Mouse (Mus musculus) Patski (cell line): Measurements from ENCODE around the gene Mau2. TPM values are rescaled to one million over a fixed set of nuclear protein-coding genes. Genes with fewer than 3 reads are reported as not detected.
A peak's percentile ranks its signal among the peaks of the same experiment; 100 is the strongest.

Experiments used
- ATAC-seq: fragments of 100-300 bp; one replicate; pipeline ENCODE4 v1.8.0; 2021
- CTCF ChIA-PET: fragments of 350-600 bp; sonication (Branson Sonifier 250); formaldehyde crosslinking; loops from one replicate; lab custom pipeline; 2022; ENCODE audit warnings: inconsistent platforms; lab: Charles Lee
- POLR2A ChIA-PET: fragments of 350-600 bp; sonication (Branson Sonifier 250); formaldehyde crosslinking; loops from one replicate; lab custom pipeline; 2022; ENCODE audit warnings: antibody characterized with exemption, inconsistent platforms; lab: Charles Lee
- DNase-seq: peaks from one replicate; pipeline ENCODE4 v3.0.0-alpha.2; 2011; ENCODE audit warnings: low read depth, low spot score
- H3K27me3 ChIP-seq: fragments of 371-371 bp; one replicate; pipeline ENCODE4 v1.5.1; 2021
- CTCF ChIP-seq: fragments of 100-300 bp; IDR thresholded peaks from one replicate; pipeline ENCODE4 v1.5.1; 2021
- in situ Hi-C: fragments of 300-500 bp; cut with MboI; formaldehyde crosslinking; loops from 3 replicates; pipeline ENCODE4 v1.11.1; 2018; ENCODE audit warnings: low pct_unique_long_range_greater_than_20kb, mixed read lengths
- polyA plus RNA-seq: library from polyadenylated mRNA; unstranded; gene quantifications from one replicate; pipeline ENCODE4 v1.2.3, GENCODE M21; 2021

Mau2 gene
- polyA plus RNA-seq, 1 experiment from 2014 or later: 53.4 TPM

DNA sequence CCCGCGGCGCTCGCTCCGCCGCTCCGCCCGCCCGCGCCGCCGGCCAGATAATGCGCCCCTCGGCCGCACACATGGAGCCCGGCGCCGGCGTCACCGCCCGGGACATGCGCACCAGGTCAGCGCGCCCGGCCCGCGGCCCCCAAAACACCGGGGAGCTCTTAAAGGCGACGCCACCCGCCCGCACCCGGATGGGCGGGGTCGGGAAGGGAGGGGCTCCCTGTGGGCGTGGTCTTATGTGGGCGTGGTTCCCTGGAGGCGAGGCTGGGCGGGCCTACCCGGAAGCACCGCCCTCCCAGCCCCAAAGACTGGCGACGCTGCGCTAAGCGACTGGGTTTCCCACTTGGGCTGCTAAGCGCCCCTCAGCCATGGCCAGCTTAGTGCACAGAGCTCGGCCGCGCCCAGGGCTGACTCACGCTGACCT lies 68.3 kb downstream of the Mau2 start:
- in situ Hi-C loops: no loop called here
- POLR2A ChIA-PET: no interaction called here
- ATAC-seq: peak; percentile 93
- CTCF ChIA-PET: interaction anchor here (0.8 to 1.1 kb wide), 2 partner anchors 12 to 28 kb away, joined by 3 read pairs; no protein-coding TSS in a partner anchor
- TF ChIP-seq CTCF: no peak
- peak; percentile 86 for DNase-seq
- H3K27me3 ChIP-seq: no peaks in the 10 kb centered on the region

DNA sequence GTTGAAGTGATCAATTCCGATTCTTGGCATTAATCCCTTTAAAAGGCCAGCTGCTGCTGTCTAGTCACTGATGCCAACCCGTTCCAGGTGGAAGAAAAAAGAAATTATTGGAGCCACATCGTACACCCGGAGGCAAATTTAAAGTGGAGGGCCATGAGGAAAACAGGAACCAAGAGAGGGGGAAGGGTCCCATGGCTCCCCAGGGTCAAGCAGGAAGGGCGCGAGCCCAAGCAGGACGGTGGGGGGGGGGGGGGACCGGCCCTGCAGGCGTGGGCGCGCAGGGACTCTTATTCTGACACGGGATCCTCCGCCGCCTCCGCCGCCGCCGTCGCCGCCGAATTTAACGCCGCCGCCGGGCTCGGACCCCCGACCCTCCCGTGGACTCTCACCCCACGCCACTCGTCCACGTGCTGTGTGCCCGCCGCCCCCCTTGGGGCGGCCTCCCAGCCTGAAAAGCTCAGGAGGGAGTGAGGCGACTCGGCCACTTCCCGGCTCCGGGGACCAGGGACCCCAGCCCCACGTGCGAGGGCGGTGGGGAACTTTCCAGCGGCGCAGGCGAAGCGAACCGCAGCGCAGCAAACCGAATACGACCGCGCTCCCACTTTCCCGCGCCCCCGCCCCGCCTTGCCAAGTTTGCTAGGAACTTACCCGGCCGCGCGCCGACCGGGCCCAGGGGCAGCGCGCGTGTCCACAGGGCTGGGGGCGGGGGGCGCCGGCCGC lies 68.9 kb downstream of the Mau2 start:
- ATAC-seq (no peak), DNase-seq (no peak)
- ChIA-PET POLR2A (interaction anchor here (1.3 kb wide), 1 partner anchor 19 kb away, joined by 3 read pairs; no protein-coding TSS in a partner anchor), CTCF (interaction anchor here (0.8 kb wide), 1 partner anchor 29 kb away, joined by 3 read pairs; no protein-coding TSS in a partner anchor)
- in situ Hi-C loops: no loop called here
- no peak for TF ChIP-seq CTCF
- no peaks in the 10 kb centered on the region for H3K27me3 ChIP-seq

DNA sequence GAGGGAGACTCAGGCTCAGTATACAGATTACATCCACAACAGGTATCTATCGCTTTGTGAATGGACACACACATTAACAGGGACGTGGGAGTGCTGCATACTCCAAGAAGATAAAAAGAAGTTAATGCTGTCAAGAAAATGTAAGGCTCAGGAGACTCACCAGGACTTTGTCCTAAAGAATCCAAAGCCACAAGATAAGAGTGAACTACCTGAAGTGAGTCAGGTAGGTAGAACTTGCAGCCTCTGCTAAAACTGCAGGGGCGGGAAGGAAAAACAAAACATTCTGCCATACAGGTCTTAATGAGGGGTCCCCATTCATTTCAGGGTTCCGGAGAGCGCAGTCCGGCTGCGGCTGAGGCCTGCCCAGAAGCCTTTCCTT lies 69.5 kb downstream of the Mau2 start:
- ChIA-PET CTCF (interaction anchor here (1.2 to 1.6 kb wide), 2 partner anchors 14 to 54 kb away, joined by 3 to 5 read pairs; no protein-coding TSS in a partner anchor), POLR2A (interaction anchor here (0.5 to 3.1 kb wide), 3 partner anchors 19 to 59 kb away, joined by 3 to 13 read pairs (median 3); partner anchors contain the start of gene Gatad2a)
- DNase-seq (no peak), ATAC-seq (no peak)
- H3K27me3 ChIP-seq: no peaks in the 10 kb centered on the region
- in situ Hi-C loops: no loop called here
- no peak for TF ChIP-seq CTCF

DNA sequence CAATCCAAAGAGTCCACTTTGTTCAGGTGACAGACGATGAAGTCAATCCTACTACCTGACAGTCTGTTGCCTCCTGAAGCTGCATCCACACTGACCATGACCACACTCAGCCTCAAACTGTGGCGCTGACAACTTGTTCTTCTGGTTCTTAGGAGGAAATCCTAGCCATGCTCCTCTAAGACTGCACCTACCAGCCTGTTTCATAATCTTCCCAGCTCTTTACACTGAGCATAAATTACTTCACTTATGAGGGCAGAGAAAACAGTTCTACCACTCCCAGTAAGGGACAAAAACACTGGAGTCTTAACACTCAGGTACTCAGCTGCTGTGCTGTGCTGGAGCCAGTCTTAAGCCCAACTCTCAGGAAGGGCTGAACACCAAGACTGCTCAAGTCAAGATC lies 71.7 kb downstream of the Mau2 start:
- ATAC-seq (no peak), DNase-seq (no peak)
- ChIA-PET POLR2A (interaction anchor here (3.1 kb wide), 1 partner anchor 25 kb away, joined by 13 read pairs; the partner anchor contains the start of gene Gatad2a), CTCF (interaction anchor here (0.9 to 1.6 kb wide), 4 partner anchors 9 to 44 kb away, joined by 3 to 4 read pairs (median 3); no protein-coding TSS in a partner anchor)
- no peak for TF ChIP-seq CTCF
- no peaks in the 10 kb centered on the region for H3K27me3 ChIP-seq
- in situ Hi-C loops: no loop called here

DNA sequence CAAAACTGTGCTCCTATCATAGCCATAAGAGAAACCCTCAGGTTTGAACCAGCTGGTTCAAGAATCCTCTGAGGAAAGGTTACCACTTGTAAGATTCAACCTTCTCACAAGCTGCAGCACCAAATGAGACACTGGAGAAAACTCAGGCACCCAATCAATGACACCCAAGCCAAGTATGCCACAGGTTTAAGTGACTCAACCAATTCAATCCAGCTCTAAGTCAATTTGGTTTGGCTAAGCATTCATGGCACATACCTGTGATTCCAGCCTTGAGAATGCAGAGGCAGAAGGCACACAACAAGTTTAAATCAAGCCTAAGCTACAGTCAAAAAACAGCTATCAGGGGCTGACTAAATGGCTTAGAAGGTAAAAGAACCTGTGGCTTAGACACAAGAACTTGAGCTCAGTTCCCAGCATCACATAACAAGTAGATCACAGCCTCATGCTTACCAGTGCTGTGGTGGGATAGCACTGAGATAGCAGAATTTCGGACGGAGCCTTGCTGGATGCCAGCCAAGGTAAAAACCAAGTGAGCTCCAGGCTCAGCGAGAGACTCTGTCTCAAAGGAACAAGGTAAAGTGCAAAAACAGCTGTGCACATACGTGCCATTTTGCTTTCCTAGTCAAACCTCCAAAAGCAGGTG lies 75.1 kb downstream of the Mau2 start:
- CTCF ChIA-PET: interaction anchor here (0.8 to 1.3 kb wide), 4 partner anchors 8 to 34 kb away, joined by 3 to 6 read pairs (median 3); no protein-coding TSS in a partner anchor
- POLR2A ChIA-PET: no interaction called here
- TF ChIP-seq CTCF: no peak
- DNase-seq: peak; percentile 12
- no peak for ATAC-seq
- in situ Hi-C loops: loop anchor here (5.0 kb wide), 1 partner anchor 35 kb away; no protein-coding TSS in a partner anchor
- H3K27me3 ChIP-seq: no peaks in the 10 kb centered on the region

Other genes with a start within 250 kb of the Mau2 start
- 17.8 TPM for gene Gmip, start 234.1 kb downstream of the Mau2 start, polyA plus RNA-seq
- gene Lpar2, start 220.3 kb downstream of the Mau2 start, polyA plus RNA-seq: 8.3 TPM
- gene Pbx4, start 210.2 kb downstream of the Mau2 start, polyA plus RNA-seq: 8.0 TPM
- gene Cilp2, start 155.0 kb downstream of the Mau2 start, polyA plus RNA-seq: 0.03 TPM
- 3.7 TPM for gene Tssk6, start 140.6 kb downstream of the Mau2 start, polyA plus RNA-seq
- 199 TPM for gene Ndufa13, start 140.2 kb downstream of the Mau2 start, polyA plus RNA-seq
- 5.3 TPM for gene Yjefn3, start 140.0 kb downstream of the Mau2 start, polyA plus RNA-seq
- gene Gatad2a, start 46.4 kb downstream of the Mau2 start, polyA plus RNA-seq: 75.2 TPM
- gene Sugp1, start 79 bp upstream of the Mau2 start, polyA plus RNA-seq: 37.0 TPM
- gene Tm6sf2, start 30.2 kb upstream of the Mau2 start, polyA plus RNA-seq: 1.3 TPM
- 7.3 TPM for gene Hapln4, start 40.7 kb upstream of the Mau2 start, polyA plus RNA-seq
- gene Ncan, start 78.1 kb upstream of the Mau2 start, polyA plus RNA-seq: 0.01 TPM
- gene Nr2c2ap, start 88.6 kb upstream of the Mau2 start, polyA plus RNA-seq: 35.1 TPM
- gene Rfxank, start 96.4 kb upstream of the Mau2 start, polyA plus RNA-seq: 19.6 TPM
- gene Borcs8, start 96.8 kb upstream of the Mau2 start, polyA plus RNA-seq: 80.3 TPM
- gene Mef2b, start 97.0 kb upstream of the Mau2 start, polyA plus RNA-seq: 0.54 TPM
- gene Tmem161a, start 129.6 kb upstream of the Mau2 start, polyA plus RNA-seq: 64.9 TPM
- 5.0 TPM for gene Slc25a42, start 169.6 kb upstream of the Mau2 start, polyA plus RNA-seq
- gene Sugp2, start 191.5 kb upstream of the Mau2 start, polyA plus RNA-seq: 26.5 TPM
- 16.4 TPM for gene Armc6, start 191.7 kb upstream of the Mau2 start, polyA plus RNA-seq
- 67.9 TPM for gene Homer3, start 240.1 kb upstream of the Mau2 start, polyA plus RNA-seq